ENCODE assay signal across 24 mouse cellular contexts in the genomic region with DNA sequence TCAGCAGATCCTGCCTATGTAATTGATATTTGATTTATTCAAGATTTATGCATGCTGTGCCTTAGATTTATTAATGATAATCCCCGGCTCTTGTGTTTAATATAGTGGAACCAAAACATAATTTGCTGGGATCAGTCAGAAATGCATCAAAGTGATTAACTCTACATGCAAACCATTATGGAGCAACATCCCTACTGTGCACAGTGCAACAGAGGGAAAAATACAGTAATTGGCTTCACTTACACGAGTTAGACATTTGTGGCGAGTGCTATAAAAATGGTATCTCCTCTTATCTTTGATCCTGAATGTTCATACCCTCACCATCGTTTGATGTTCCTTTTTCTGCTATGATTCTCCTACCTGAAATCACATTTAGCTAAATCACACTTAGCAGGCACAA.
"Had no signal": no experiment of that assay in that cellular context is flagged by ENCODE, and none has a peak within 500 bp of the region (broad histone marks: within the 10 kb centered on the region; RNA-seq: fewer than 3 reads in every experiment).

No protein-coding gene starts in this region.

- ATAC-seq: hindbrain, embryonic 16.5 days; inflammation-experienced regulatory T-cells, adult 6 months; intestine, embryonic 15.5 days; intestine, postnatal 0 days had no signal

- H3K27ac ChIP-seq: gastrocnemius, adult 2 months; heart, embryonic 10.5 days; hindbrain, embryonic 10.5 days; hindbrain, embryonic 14.5 days; intestine, embryonic 15.5 days; layer of hippocampus, adult 2 months; left cerebral cortex, adult 2 months; limb, embryonic 10.5 days; limb, embryonic 12.5 days had no signal

- H3K4me2 ChIP-seq: heart, embryonic 12.5 days; hindbrain, embryonic 14.5 days; intestine, embryonic 15.5 days; limb, embryonic 12.5 days had no signal

- H3K36me3 ChIP-seq: heart, embryonic 10.5 days; heart, embryonic 12.5 days; hindbrain, embryonic 10.5 days; intestine, embryonic 15.5 days; limb, embryonic 10.5 days; limb, embryonic 12.5 days had no signal

- H3K4me1 ChIP-seq: heart, embryonic 10.5 days; heart, embryonic 12.5 days; intestine, embryonic 15.5 days had no signal

- H3K9me3 ChIP-seq: heart, embryonic 10.5 days; heart, embryonic 12.5 days; hindbrain, embryonic 10.5 days; intestine, embryonic 15.5 days; limb, embryonic 10.5 days; limb, embryonic 12.5 days had no signal

- H3K9ac ChIP-seq: heart, embryonic 12.5 days; hindbrain, embryonic 14.5 days; intestine, embryonic 15.5 days; limb, embryonic 12.5 days had no signal

- DNase-seq: gastrocnemius, adult 2 months; gastrocnemius, postnatal 10 days; gastrocnemius, postnatal 25 days; heart, adult 18-20 months; heart, postnatal 10 days; heart, postnatal 4 days; kidney, adult 18-20 months; kidney, adult 8-10 months; kidney, postnatal 10 days; kidney, postnatal 25 days; kidney, postnatal 4 days; liver had no signal

- H3K4me3 ChIP-seq: gastrocnemius, adult 2 months; heart, embryonic 10.5 days; heart, embryonic 12.5 days; hindbrain, embryonic 10.5 days; intestine, embryonic 15.5 days; layer of hippocampus, adult 2 months; left cerebral cortex, adult 2 months; limb, embryonic 10.5 days; limb, embryonic 12.5 days had no signal

- H3K27me3 ChIP-seq: heart, embryonic 12.5 days; intestine, embryonic 15.5 days had no signal
